Mouse (Mus musculus) forelimb bud, embryonic 11.5 days (tissue): ENCODE measurements at regions not wholly inside any gene's neighbourhood (a gene's known extent, or its start where the extent isn't known, plus 50 kb on each side); places are given as distances from the start of the nearest gene placed in this dataset.

Experiments used
- DNase-seq: peaks from one replicate; pipeline ENCODE4 v3.0.0-alpha.2; 2012; ENCODE audit warnings: low read depth, low spot score

GRCm38 (mm10) chr14:105426597-105427334, 168.4 kb downstream of the Ndfip2 start:
- DNase-seq = no peak

- no peak for DNase-seq
These were observed 159.6 kb downstream of the Ndfip2 start for GRCm38 (mm10) chr14:105417967-105418366.

DNA sequence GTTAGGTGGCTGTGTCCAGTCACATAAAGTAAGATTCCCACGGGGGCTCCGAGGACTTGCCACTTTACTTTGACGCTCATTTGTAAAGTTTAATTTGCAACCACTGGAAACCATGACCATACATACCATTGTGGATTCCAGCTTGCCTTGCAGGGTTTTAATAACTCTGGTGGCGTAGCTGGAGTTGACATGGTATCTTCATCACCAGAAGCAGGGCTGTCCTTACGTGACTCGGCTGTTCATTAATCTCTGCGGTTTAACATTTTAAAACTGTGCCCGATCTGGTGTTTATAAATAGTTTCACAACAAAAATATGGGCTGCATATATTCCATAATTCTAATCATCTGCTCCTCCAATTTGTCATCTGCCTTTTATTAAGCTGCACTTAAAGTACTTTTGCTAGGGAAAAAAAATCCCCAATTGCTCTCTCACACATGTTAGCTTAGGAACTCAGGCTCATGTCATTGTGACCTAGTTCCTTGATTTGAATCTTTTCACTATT, 159.1 kb downstream of the Ndfip2 start:
- no peak for DNase-seq

GRCm38 (mm10) chr14:105416964-105417363, 158.6 kb downstream of the Ndfip2 start:
- DNase-seq = no peak

DNA sequence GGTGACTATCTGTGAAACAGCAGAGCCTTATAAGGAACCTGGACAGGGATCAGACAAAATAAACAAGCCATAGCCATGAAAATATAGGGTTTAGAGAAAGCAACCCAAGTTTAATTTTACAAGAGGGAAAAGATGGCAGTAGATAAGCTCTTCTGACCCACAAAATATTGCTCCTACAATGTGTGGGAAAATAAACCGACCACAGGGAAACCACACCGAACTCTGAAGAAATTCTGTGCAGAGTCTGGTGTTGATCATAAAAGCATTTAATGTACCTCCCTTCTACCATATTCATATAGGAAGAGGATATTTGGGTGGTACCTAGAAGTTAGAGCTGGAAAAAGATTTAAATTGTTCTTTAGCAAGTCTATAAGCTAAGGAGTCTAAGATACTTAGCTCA, 146.3 kb downstream of the Ndfip2 start:
- DNase-seq = no peak

GRCm38 (mm10) chr14:105404241-105404640, 145.9 kb downstream of the Ndfip2 start:
- no peak for DNase-seq

GRCm38 (mm10) chr14:105403256-105403655, 144.9 kb downstream of the Ndfip2 start:
- no peak for DNase-seq

GRCm38 (mm10) chr14:105402556-105402955, 144.2 kb downstream of the Ndfip2 start:
- DNase-seq = no peak

DNA sequence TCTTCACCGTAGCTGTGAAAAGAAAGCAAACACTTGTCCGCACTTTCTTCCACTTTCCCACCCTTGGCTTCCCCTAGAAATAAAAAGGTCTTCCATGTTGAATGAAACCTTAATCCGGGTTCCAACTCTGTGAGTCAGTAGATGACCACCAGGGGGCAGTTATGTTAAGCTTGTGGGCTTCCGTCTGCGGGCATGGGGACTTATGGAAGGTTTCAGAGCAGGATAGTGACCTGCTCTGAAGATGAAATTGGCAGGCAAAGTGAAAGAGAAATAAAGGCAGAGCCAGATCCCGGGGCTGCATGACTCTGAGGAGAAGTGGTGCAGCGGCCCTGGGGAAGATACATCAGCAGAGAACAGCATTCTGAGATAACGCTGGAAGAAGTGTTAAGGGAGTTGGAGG, 139.1 kb downstream of the Ndfip2 start:
- peak; percentile 84 for DNase-seq

DNA sequence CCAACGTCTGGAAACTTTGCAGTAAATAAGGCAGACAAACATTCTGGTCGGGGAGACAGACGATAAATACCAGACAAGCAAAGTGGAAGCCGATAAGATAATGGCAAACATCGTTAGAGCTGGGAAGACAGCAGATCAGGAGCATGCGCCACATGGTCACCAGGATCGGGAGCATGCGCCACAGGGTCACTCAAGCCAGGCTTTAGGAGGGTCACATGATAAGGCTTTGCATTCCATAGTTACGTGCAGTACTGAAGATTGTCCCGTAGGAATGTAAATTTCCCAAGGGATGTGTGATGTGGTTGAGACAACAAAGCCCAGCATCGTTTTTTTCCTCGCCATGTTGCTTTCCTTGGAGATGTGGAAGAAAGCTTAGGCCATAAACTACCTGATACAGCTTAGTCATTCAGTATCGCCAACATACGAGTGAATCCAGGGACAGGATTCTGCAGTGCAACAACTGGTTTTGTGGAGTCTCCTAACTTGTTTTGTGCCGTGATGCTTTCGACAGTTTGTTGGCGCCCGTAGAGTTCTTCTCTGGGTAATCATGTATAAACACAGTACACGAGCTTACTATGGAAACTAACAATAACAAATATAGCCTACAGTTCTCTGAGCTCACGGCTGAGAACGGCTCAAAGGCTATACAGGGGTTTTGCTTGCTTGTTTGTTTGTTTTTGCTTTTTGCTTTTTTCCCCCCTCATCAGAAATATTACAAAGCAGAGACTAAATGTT, 133.9 kb downstream of the Ndfip2 start:
- DNase-seq = no peak

- no peak for DNase-seq
These were observed 133.1 kb downstream of the Ndfip2 start for GRCm38 (mm10) chr14:105391430-105391829.

- no peak for DNase-seq
These were observed 126.7 kb downstream of the Ndfip2 start for GRCm38 (mm10) chr14:105385119-105385518.

- no peak for DNase-seq
These were observed 125.0 kb downstream of the Ndfip2 start for GRCm38 (mm10) chr14:105383382-105383781.

DNA sequence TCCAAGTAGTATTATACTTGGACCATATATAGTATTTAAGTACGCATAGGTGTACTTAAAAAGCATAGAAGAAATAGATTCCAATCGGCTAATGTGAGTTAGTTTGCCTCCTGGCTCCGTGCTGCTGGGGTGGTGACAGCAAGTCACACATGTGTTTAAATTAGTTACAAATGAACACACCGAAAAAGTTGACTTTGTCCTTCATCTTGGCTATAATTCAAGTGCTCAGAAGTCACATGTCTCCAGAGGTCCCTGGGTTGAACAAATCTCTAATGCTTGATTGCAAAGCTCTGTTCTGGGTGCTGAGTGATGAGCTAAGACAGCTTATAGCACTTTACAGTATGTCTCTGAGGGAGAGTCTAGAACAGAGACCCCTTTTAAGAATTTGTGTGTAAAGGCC, 121.7 kb downstream of the Ndfip2 start:
- DNase-seq = no peak

DNA sequence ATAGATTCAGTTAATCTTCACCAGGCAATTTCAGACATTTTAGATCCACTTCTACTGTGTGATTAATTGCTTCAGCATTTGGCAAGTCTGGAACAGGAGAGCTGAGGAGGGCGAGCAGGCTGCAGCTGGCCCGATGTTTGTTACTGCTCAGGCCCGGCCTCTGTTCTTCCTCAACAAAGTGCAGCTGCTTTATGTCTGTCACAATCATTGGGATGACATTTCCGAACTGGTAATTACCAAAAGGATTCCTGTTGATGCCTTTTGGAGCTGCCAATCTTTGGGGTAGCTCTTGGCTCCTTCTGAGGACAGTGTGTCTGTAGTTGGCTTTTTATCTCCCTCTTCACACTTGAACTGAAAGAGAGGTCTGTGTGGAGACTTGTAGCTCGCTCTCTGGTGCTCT, 119.4 kb downstream of the Ndfip2 start:
- peak; percentile 66 for DNase-seq

DNA sequence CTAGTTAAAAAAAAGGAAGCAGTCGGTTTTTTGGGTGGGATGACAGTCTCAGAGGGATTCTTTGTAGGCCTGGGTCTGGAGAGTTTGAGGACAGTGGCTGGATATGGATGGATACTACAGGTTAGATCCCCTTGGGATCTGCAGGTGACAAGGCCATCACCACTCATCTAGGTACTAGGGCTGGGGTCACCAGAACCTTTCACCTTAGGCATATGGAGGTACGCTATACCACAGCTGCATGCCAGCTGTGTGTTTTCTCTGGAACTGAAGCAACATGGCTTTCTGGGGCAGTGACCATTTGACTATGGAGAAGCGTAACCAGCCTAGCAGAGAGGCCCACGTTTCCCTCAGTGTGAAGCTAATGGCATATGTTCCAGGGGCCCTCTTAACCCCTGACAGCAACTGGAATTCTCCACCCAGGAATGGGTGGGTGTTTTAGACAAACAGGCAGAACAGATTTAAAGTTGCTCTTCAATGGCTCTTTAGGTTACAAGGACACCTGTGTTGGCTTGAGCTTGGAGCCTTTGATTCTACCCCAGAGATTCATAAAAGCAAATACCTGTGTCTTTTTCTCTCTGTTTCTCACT, 118.8 kb downstream of the Ndfip2 start:
- DNase-seq = peak; percentile 71

DNA sequence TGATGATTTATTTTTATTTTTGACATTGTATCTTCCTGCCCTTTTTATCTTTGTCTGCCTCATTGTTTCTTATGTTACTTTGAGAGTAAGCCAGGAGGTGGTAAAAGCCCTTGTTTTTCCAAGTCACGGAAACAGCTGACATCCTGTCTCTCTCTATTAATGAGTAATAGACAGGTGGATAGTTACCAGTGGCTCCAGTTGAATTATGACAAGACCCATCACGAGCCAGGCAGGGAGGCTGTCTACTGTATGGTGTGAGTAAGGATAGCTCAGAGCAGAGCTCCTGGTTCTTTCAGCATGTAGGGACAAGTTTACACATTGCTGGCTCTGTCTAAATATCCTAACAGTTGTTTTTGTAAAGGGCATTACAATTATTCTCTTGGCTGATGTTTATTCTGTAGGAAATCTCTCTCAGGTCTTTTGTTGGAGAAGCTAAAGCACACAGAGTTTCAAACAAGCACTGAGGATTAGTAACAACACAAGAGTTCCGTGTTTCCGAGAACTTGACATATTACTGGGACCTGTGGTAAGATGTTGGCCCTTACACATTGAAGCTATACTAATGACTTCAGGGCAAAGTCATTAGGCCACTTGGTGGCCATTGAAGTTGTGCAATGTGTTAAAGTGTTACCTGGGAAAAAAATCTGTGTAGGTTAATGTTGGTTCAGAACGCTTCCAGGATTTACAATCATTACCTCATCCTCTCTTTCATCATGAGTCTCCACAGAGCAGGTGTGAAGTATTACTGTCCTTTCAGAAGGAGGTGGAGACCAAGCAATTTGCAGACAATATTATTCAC, 111.5 kb downstream of the Ndfip2 start:
- DNase-seq = no peak

DNA sequence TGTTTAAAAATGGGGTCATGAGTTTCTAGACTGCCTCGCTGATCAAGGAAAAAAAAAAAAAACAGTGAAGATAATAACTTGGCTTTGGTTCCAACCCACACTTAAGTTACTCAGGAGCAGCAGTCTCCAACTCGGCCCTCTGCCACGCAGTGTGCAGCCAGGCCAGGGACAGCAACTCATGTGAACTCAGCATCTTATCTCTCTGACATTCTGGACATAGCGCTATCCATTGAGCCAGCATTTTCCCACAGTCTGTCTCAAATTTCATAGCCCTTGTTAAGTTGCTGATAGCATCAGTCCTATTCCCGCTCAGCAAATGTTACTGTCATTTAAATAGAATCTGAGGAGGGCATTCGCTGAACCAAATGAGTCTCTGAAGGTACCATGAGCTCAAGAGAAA, 102.2 kb downstream of the Ndfip2 start:
- DNase-seq = no peak

DNA sequence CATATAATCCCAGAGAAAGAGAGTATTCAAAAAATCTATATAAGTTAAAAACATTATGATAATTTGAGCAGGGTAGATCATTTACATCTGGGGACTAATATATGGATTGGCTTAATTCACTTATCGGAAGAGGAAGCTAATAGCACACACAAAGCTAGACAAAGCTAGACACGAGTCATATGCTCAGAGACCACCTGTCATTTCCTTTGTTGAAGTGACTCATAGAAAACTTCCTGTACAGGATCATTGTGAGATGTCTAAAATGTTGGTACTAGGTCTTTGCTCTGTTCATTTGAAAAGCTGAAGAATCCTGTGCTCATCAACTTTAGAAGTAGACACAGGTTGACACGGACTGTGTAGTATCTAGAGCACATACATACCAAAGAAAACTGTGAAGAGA, 101.5 kb downstream of the Ndfip2 start:
- DNase-seq = no peak
